Mouse (Mus musculus) gastrocnemius, adult 2 months (tissue): ENCODE measurements around the gene Gm44503. TPM values are rescaled to one million over a fixed set of nuclear protein-coding genes. Genes with fewer than 3 reads are reported as not detected.

Source experiments
- DNase-seq: peaks from one replicate; pipeline ENCODE4 v3.0.0; 2022
- H3K27ac ChIP-seq: fragments of 200-600 bp; 2 replicates; pipeline ENCODE4 v1.8.1; 2022; ENCODE audit warnings: mild to moderate bottlenecking
- H3K4me3 ChIP-seq: fragments of 200-600 bp; 2 replicates; pipeline ENCODE4 v1.8.1; 2022; ENCODE audit warnings: mild to moderate bottlenecking, moderate library complexity
- CTCF ChIP-seq: fragments of 200-600 bp; IDR thresholded peaks from 2 replicates; pipeline ENCODE4 v1.8.1; 2022; ENCODE audit warnings: antibody characterized with exemption, mild to moderate bottlenecking, moderate library complexity
- intact Hi-C: fragments of 180-260 bp; cut with DNase I; formaldehyde crosslinking; loops from one replicate; pipeline ENCODE4 v1.15.1; 2025
- total RNA-seq, 2 experiments: library from RNA; stranded (reverse); gene quantifications; 2 replicates each; pipeline ENCODE4 v1.2.3; 2021

Gene Gm44503
- total RNA-seq, 2 experiments from 2014 or later, result not detected

GRCm38 (mm10) chr9:73006175-73006574, 47.5 kb downstream of the Gm44503 start:
- intact Hi-C loops, result no loop called here
- DNase-seq, result no peak
- no peak overlapping the region for H3K4me3 ChIP-seq
- no peak overlapping the region for H3K27ac ChIP-seq
- TF ChIP-seq CTCF, result peak; percentile 34

GRCm38 (mm10) chr9:73008384-73008783, 49.7 kb downstream of the Gm44503 start:
- H3K4me3 ChIP-seq, result no peak overlapping the region
- no peak for DNase-seq
- no peak overlapping the region for H3K27ac ChIP-seq
- intact Hi-C loops, result no loop called here
- no peak for TF ChIP-seq CTCF

GRCm38 (mm10) chr9:73012629-73013028, 54.0 kb downstream of the Gm44503 start:
- no peak overlapping the region for H3K4me3 ChIP-seq
- no peak for DNase-seq
- intact Hi-C loops, result no loop called here
- no peak for TF ChIP-seq CTCF
- no peak overlapping the region for H3K27ac ChIP-seq

DNA sequence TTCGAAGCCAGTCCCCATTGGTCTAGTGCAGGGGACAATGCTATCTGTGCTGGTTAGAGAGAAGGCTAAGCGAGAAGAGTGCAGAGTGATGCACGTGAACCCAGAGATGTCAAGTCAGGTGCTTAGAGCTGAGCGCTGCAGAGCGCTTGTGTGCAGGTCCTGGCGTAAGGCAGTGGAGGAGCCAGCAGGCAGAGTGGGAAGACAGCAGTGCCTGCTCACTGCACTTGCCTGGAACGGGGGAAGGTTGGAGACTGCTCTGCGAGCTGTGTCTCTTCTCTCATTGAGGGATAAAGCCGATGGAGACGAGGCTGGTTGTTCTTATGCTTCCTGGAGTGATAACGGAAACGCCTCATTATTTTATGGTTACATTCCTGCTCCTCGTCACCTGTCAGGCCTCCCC, 56.1 kb downstream of the Gm44503 start:
- Histone ChIP-seq H3K27ac (no peak overlapping the region), H3K4me3 (no peak overlapping the region)
- DNase-seq, result no peak
- intact Hi-C loops, result no loop called here
- TF ChIP-seq CTCF, result no peak

DNA sequence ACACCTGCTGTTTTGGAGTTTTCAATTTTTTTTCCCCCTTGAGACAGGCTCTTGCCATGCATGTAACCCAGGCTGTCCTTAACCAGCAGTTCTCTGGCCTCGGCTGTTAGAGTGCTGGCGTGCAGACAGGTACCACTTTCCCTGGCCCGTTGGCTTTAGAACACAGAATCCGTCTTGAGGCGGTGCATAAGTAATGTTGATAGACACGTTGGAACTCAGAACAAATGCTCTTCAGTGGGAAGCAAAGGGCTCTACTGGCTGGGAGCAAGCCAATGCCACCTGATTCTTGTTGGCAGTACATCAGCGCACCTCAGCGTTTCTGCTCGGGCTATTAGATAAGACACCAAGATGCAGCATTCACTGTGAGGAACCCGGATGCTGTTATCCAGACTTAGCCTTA, 61.2 kb downstream of the Gm44503 start:
- intact Hi-C loops, result no loop called here
- H3K27ac ChIP-seq, result no peak overlapping the region
- H3K4me3 ChIP-seq, result no peak overlapping the region
- TF ChIP-seq CTCF, result no peak
- DNase-seq, result peak; percentile 23

- DNase-seq, result no peak
- TF ChIP-seq CTCF, result no peak
- no peak overlapping the region for H3K27ac ChIP-seq
- H3K4me3 ChIP-seq, result no peak overlapping the region
- intact Hi-C loops, result no loop called here
Measured at GRCm38 (mm10) chr9:73020566-73021097, 62.0 kb downstream of the Gm44503 start.

DNA sequence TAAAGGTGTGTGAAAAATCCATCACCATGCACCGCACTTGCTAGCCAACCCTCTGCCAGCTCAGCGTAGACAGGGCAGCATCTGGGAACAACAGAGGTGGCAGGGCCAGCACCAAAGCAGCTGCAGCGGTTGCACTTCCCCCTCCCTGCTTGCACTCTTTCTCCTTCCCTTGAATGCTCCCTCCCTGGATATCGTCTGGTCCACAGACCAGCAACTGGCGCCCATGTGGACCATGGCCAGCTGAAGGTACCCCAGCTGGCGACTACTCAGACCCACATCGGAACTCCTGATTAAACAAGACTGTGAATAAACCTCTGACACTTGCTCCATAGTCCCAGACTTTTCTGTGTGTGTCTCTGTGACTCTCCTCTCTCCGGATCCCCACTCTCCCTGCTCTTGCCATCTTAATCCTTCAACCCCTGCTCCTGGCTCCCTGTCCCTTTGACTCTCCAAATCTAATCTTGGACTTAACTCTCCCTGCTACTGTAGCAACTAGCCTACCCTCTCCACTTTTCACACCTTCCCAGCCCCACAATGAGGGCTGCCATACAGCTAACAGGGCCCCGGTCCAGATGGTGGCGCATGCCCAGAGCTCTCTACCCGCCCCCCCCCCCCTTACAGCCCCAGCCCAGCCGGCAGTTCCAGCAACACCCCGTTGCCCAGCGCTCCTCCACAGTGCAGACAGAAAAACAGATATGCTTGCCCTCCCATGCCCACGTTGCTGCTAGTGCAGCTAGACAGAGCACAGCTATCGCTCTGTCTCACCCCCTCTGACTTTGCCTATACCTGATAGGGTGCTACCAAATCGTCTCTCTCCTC, 67.4 kb downstream of the Gm44503 start:
- intact Hi-C loops, result no loop called here
- peak; percentile 36 for DNase-seq
- TF ChIP-seq CTCF, result no peak
- H3K27ac ChIP-seq, result no peak overlapping the region
- H3K4me3 ChIP-seq, result peak overlapping the region; percentile 23; the same call in 1 of the 2 replicates

GRCm38 (mm10) chr9:73030443-73030842, 71.8 kb downstream of the Gm44503 start:
- no peak overlapping the region for H3K27ac ChIP-seq
- no peak overlapping the region for H3K4me3 ChIP-seq
- intact Hi-C loops, result no loop called here
- TF ChIP-seq CTCF, result no peak
- no peak for DNase-seq

DNA sequence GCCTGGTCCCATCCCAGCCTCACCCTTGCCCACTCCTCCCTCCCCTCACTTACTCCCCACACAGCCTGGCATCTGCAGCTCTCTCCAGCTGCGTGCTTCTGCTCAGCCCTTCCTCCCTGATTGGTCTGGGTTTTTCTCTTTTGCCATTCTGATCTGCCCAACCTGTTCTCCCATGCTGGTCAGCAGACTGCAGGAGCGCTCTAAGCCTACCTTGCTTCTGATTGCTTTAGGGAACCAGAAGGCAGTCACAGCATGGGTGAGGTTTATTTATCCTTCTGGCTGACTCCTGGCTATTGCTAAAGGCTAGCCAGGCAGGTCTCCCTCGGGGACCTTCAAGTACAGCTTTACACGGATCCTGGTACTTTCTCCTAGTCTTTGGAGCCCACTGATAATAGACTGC, 72.8 kb downstream of the Gm44503 start:
- DNase-seq, result no peak
- intact Hi-C loops, result no loop called here
- TF ChIP-seq CTCF, result no peak
- Histone ChIP-seq H3K4me3 (no peak overlapping the region), H3K27ac (no peak overlapping the region)

DNA sequence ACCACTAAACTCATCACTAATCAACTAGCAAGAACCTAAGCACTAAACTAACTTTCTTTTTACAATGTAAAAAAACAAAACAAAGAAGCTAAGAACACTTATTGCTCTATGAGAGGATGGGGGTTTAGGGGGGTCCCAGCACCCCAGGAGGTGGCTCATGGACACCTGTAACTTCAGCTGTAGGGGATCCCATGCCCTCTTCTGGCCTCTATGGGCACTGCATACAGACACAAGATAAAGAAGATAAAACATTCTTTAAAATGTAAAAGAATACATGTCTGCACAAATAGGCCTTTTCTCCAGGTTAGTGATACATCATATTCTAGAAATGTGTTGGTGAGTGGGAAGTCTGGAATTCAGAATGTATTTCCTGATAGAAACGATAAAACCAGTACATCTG, 74.8 kb downstream of the Gm44503 start:
- no peak overlapping the region for H3K27ac ChIP-seq
- no peak overlapping the region for H3K4me3 ChIP-seq
- no peak for TF ChIP-seq CTCF
- no peak for DNase-seq
- intact Hi-C loops, result no loop called here

- peak overlapping the region; percentile 94 for H3K27ac ChIP-seq
- H3K4me3 ChIP-seq, result peak overlapping the region; percentile 98
- intact Hi-C loops, result no loop called here
- TF ChIP-seq CTCF, result no peak
- DNase-seq, result peak; percentile 95
Measured at GRCm38 (mm10) chr9:73039222-73039945, 80.7 kb downstream of the Gm44503 start.

DNA sequence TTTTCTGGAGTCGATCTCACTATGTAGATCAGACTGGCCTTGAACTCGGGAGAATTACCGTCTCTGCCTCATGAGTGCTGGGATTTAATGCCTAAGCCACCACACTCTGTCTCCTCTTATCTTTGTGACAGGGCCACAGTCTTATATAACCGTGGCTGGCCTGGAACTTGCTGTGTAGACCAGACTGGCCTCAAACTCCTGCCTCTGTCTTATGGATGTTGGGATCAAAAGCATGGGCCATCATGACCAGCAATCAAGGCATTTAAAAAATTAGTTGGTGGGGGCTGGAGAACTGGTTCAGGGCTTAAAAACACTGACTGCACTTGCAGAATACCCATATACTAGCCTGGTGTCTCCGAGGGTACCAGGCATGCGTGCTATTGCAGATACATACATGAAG, 81.4 kb downstream of the Gm44503 start, which contains the start of gene Pigb:
TSS of gene Pigb (minus strand) at position 299 of the 400 bp plus-strand sequence.
- no peak for TF ChIP-seq CTCF
- DNase-seq, result no peak
- Histone ChIP-seq H3K27ac (peak within 1 kb of the TSS; percentile 94), H3K4me3 (peak within 1 kb of the TSS; percentile 98)
- intact Hi-C loops, result no loop called here
